Mouse (Mus musculus): ENCODE measurements around the gene Abhd5. TPM values are rescaled to one million over a fixed set of nuclear protein-coding genes. Genes with fewer than 3 reads are reported as not detected.
A peak's percentile ranks its signal among the peaks of the same experiment; 100 is the strongest.

Gene Abhd5
- polyA plus RNA-seq, 1 experiment from 2014 or later = 29.5 TPM

DNA sequence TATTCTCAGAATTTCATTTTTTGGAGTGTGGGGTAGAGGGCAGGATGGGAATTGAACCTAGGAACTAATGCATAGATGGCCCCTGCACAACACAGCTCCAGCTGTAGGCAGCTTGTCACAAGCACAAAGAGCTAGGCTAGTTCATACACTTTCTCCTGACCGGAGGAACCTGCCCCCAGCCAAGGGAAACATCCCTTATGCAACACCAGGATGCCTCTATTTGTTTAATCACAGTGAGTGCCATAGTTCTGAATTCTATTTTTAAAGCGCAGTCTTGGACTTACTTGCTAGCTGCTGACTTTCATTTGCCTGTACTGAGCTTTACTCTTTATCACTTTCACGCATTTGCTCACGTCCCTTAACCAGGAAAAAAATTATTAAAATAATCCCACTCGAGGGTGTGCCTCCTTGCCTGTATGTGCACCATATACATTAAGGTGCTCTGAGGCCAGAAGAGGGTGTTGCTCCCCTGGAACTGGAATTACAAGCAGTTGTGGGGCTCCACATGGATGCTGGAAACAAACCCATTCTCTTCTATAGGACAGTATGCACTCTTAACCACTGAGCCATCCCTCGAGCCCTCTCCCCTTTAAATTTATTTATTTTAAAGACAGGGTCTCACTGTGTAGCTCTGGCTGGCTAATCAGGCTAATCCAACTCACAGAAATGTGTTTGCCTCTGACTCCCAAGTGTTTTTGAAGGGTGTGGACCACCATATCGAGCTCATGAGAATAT, 845 bp upstream of the Abhd5 start:
- no peaks in the 10 kb centered on the region for H3K27me3 ChIP-seq
- no peaks in the 10 kb centered on the region for H3K36me3 ChIP-seq
- H3K4me3 ChIP-seq = peak overlapping the region; percentile 72
- 0 out of 2 replicates have a peak, but pooled peaks cover 3% of the 10 kb centered on the region for H3K4me1 ChIP-seq
- H3K9me3 ChIP-seq = no peaks in the 10 kb centered on the region
- ATAC-seq (ENCODE audit: low FRiP score, low read depth) = no peak
- peak overlapping the region; percentile 67 for H3K4me2 ChIP-seq (replicated peaks)
- 73% methylated on average over 7 of the region's 7 CpGs for WGBS
- H3K9ac ChIP-seq = no peak overlapping the region
- no peak overlapping the region for H3K27ac ChIP-seq

DNA sequence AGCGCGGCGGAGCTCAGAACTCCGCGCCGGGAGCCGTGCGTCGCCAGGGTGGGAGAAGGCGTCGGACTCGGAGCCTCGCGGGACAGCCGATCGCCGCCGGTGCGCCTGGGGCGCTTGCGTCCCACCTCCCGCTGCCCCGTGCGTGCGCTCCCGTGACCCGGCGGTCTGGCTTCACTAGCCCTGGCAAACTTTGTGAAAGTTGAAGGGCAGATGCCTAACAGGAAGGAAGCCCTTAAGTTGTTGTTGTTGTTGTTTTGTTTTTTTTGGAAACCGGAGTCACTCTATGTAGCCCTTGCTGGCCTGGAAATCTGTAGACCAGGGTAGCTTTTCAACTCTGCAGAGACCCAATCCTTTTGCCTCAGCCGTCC, 601 bp downstream of the Abhd5 start:
- ATAC-seq (ENCODE audit: low FRiP score, low read depth) = no peak; the same call in 1 of the 2 replicates
- 0 out of 2 replicates have a peak, but pooled peaks cover 3% of the 10 kb centered on the region for H3K4me1 ChIP-seq
- WGBS = under 1% methylated on average over 30 of the region's 30 CpGs
- H3K27me3 ChIP-seq = no peaks in the 10 kb centered on the region
- no peaks in the 10 kb centered on the region for H3K9me3 ChIP-seq
- H3K27ac ChIP-seq = peak overlapping the region; percentile 16
- H3K36me3 ChIP-seq = no peaks in the 10 kb centered on the region
- peak overlapping the region; percentile 72 for H3K4me3 ChIP-seq
- peak overlapping the region; percentile 88 for H3K9ac ChIP-seq
- peak overlapping the region; percentile 67 for H3K4me2 ChIP-seq (replicated peaks)

DNA sequence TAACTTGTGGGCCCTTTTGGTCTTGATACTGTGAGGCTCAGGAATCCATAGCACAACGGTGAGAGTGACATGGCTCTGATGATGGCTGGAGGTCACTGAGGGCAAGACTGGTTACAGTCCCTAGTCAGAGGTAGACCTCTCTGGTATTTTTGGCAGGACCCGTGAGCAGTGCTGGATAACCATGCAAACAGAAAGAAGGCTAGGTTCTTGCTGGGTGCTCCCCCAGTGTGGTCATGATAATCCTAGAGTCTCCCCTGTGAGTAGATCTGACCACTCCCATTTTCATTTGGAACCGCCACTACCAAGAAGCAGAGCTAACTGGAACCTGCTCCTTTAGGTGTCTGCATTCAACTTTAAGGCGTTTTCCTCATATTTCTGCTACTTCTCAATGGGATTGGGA, 1.5 kb downstream of the Abhd5 start:
- Histone ChIP-seq H3K9me3 (no peaks in the 10 kb centered on the region), H3K9ac (no peak overlapping the region), H3K4me1 (0 out of 2 replicates have a peak, but pooled peaks cover 3% of the 10 kb centered on the region), H3K4me3 (no peak overlapping the region), H3K27me3 (no peaks in the 10 kb centered on the region), H3K27ac (no peak overlapping the region), H3K4me2 (replicated peaks) (0 out of 2 replicates have a peak overlapping the region, but pooled peaks have one; percentile 12), H3K36me3 (no peaks in the 10 kb centered on the region)
- WGBS = 90% methylated on average over 4 of the region's 4 CpGs
- ATAC-seq (ENCODE audit: low FRiP score, low read depth) = no peak

DNA sequence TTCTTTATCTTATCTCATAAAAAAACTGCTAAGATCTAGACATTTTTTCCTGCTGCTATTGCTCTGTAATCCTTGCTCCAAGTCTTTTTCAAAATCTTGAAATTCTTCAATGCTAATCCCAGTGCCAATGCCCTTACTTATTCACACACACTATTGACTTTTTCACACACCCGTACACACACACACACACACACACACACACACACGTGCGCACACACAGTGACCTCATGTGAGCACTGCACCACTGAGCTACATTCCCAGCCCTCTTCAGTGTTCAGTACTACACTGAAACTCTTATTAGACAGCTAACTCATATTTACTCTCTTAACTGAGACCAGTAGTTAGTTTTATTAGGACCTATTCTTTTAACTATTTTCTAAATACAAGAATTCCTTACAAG, 2.8 kb downstream of the Abhd5 start:
- H3K4me3 ChIP-seq = no peak overlapping the region
- ATAC-seq (ENCODE audit: low FRiP score, low read depth) = no peak
- H3K9ac ChIP-seq = no peak overlapping the region
- no peaks in the 10 kb centered on the region for H3K27me3 ChIP-seq
- no peaks in the 10 kb centered on the region for H3K9me3 ChIP-seq
- no peak overlapping the region for H3K27ac ChIP-seq
- H3K36me3 ChIP-seq = no peaks in the 10 kb centered on the region
- 0 out of 2 replicates have a peak, but pooled peaks cover 3% of the 10 kb centered on the region for H3K4me1 ChIP-seq
- no peak overlapping the region for H3K4me2 ChIP-seq (replicated peaks)
- WGBS = 89% methylated on average over 3 of the region's 3 CpGs

DNA sequence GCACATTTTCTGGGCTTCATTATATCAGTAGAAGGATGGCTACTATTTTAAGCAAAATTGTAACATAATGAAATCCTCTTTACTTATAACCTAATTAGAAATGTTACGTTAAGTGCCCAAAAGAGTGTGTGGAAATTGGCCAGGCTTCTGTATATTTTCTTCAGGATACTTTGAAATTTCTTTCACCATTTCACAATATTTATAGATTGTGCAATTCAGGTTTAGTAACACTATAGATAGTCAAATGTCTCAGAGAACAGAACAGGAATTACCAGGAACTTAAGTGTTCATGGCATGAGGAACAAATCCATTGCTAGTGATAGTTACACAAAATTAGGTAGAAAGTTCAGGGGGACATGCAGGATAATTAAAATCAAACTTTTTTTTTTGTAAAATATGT, 5.7 kb downstream of the Abhd5 start:
- Histone ChIP-seq H3K4me1 (0 out of 2 replicates have a peak, but pooled peaks cover 3% of the 10 kb centered on the region), H3K4me2 (replicated peaks) (no peak overlapping the region), H3K9ac (no peak overlapping the region), H3K27ac (no peak overlapping the region), H3K27me3 (no peaks in the 10 kb centered on the region), H3K9me3 (no peaks in the 10 kb centered on the region; the same call in 1 of the 2 replicates), H3K4me3 (no peak overlapping the region), H3K36me3 (no peaks in the 10 kb centered on the region)
- ATAC-seq (ENCODE audit: low FRiP score, low read depth) = no peak
- 90% methylated on average over 1 of the region's 1 CpGs for WGBS

DNA sequence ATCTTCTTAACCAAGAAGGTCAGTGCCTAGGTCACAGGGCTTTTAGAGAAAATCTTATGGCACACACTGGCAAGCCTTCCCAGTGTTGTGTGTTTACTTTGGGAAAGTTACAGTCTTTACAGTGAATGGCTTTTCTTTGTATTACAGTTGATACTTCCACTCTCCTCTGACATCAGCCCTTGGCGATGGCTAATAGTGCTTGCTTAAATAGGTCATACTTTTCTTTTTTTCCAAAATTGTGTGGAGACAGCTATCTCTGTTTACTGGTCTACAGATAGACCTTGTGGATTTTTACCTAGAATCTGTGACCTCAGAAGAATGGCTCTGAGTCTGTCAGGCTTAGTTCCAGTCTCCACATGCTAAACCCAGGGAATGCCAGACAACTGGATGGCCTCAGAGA, 6.2 kb downstream of the Abhd5 start:
- Histone ChIP-seq H3K27me3 (no peaks in the 10 kb centered on the region), H3K4me1 (0 out of 2 replicates have a peak, but pooled peaks cover 3% of the 10 kb centered on the region), H3K27ac (no peak overlapping the region), H3K9me3 (no peaks in the 10 kb centered on the region; the same call in 1 of the 2 replicates), H3K36me3 (no peaks in the 10 kb centered on the region), H3K4me2 (replicated peaks) (no peak overlapping the region), H3K9ac (no peak overlapping the region), H3K4me3 (no peak overlapping the region)
- WGBS = 94% methylated on average over 1 of the region's 1 CpGs
- no peak for ATAC-seq (ENCODE audit: low FRiP score, low read depth)

DNA sequence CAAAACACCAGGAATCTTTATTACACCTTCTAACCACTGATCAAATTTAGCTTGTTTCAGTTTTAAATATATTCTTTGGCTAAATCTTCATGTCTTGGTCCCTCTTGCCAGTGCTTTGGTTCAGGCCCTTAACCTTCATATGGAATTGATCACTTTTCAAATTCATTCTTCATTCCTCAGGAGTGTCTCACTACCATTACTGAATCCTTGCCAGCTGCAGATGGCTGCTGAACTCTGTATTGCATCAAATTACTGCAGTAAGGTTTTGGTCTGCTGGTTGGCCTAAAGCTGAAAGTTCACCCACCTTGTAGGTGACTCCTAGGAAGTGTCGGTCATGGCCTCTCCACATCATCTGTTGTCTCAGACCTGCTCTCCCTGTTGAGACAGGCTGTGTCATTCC, 12.8 kb downstream of the Abhd5 start:
- no peak overlapping the region for H3K4me2 ChIP-seq (replicated peaks)
- ATAC-seq (ENCODE audit: low FRiP score, low read depth) = no peak
- no peak overlapping the region for H3K4me3 ChIP-seq
- no peaks in the 10 kb centered on the region; the same call in 1 of the 2 replicates for H3K9me3 ChIP-seq
- no peaks in the 10 kb centered on the region for H3K27me3 ChIP-seq
- H3K27ac ChIP-seq = no peak overlapping the region
- 0 out of 2 replicates have a peak, but pooled peaks cover 7% of the 10 kb centered on the region for H3K4me1 ChIP-seq
- H3K9ac ChIP-seq = no peak overlapping the region
- H3K36me3 ChIP-seq = 0 out of 2 replicates have a peak, but pooled peaks cover 5% of the 10 kb centered on the region
- 67% methylated on average over 1 of the region's 1 CpGs for WGBS

DNA sequence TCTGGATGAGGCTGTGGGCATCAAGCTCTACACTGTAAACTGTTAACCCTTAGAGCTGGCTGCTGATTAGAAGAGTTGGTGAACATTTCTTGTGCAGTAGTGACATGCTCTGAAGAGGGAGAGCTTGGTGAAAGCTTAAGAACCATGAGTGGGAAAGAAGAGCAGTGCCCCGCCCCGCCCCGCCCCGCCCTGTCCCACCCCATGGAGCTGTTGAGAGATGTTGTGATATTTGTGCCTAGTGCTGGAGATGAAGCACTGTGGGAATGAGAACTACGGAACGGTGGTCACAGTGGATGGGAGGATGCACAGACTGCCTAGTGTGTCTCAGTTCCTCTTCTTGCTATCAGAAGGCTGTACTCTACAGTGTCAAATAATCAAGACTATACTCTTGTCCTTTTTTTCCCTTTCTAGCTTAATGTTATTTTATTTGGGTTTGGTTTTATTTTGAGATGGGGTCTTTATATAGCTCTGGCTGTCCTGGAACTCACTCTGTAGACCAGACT, 18.9 kb downstream of the Abhd5 start:
- 90% methylated on average over 6 of the region's 6 CpGs for WGBS
- no peak overlapping the region for H3K4me3 ChIP-seq
- H3K9ac ChIP-seq = no peak overlapping the region
- peaks cover 7% of the 10 kb centered on the region; the same call in 1 of the 2 replicates for H3K4me1 ChIP-seq
- H3K27me3 ChIP-seq = no peaks in the 10 kb centered on the region
- H3K4me2 ChIP-seq (replicated peaks) = no peak overlapping the region
- H3K27ac ChIP-seq = no peak overlapping the region
- no peaks in the 10 kb centered on the region for H3K9me3 ChIP-seq
- 0 out of 2 replicates have a peak, but pooled peaks cover 5% of the 10 kb centered on the region for H3K36me3 ChIP-seq
- ATAC-seq (ENCODE audit: low FRiP score, low read depth) = no peak

DNA sequence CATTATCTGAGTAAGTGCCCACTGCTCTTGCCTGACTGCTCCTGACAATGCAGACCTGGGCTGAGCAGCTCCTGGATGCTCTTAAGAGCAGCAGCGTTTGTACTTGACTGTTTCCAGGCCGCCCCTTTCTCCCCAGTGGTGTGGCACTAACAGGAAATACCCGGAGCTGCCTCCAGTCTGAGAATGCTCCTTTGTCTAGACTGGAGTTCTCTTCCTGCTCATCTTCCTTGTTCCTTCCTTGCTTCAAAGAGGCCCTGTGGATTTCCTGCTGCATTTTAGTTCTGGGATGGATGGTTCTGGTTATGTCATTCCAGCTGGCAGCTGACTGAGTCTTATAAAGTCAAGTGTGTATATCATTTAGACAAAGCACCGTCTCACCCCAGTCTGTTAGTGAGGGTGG, 21.1 kb downstream of the Abhd5 start:
- whole genome bisulfite sequencing = 26% methylated on average over 4 of the region's 4 CpGs
- no peak overlapping the region for H3K9ac ChIP-seq
- H3K4me1 ChIP-seq = peaks cover 7% of the 10 kb centered on the region; the same call in 1 of the 2 replicates
- H3K27ac ChIP-seq = no peak overlapping the region
- no peaks in the 10 kb centered on the region for H3K27me3 ChIP-seq
- H3K4me3 ChIP-seq = no peak overlapping the region
- no peak overlapping the region for H3K4me2 ChIP-seq (replicated peaks)
- 0 out of 2 replicates have a peak, but pooled peaks cover 8% of the 10 kb centered on the region for H3K36me3 ChIP-seq
- ATAC-seq (ENCODE audit: low FRiP score, low read depth) = no peak
- no peaks in the 10 kb centered on the region for H3K9me3 ChIP-seq

DNA sequence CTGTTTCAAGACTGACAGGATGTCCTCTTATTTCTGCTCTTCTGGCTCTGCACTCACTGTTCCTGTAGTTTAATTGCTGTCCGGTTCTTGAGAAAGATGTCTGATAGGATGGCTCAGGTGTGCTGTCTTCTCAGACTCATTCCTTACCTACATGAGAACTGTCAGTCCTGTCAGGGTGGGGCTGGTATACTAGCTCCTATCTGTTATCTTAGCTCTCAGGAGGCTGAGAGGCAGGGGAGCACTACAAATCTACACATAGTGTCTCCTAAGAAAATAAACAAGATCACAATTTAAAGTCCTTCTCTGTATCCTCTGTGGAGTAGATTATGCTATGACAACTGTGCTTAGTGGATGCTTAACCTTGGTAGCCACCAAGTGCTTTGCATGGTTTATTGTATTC, 21.6 kb downstream of the Abhd5 start:
- Histone ChIP-seq H3K4me2 (replicated peaks) (no peak overlapping the region), H3K9me3 (no peaks in the 10 kb centered on the region), H3K27me3 (no peaks in the 10 kb centered on the region), H3K27ac (no peak overlapping the region), H3K9ac (no peak overlapping the region), H3K4me1 (peaks cover 7% of the 10 kb centered on the region; the same call in 1 of the 2 replicates), H3K36me3 (0 out of 2 replicates have a peak, but pooled peaks cover 5% of the 10 kb centered on the region), H3K4me3 (no peak overlapping the region)
- WGBS = 60% methylated on average over 1 of the region's 1 CpGs
- no peak for ATAC-seq (ENCODE audit: low FRiP score, low read depth)

DNA sequence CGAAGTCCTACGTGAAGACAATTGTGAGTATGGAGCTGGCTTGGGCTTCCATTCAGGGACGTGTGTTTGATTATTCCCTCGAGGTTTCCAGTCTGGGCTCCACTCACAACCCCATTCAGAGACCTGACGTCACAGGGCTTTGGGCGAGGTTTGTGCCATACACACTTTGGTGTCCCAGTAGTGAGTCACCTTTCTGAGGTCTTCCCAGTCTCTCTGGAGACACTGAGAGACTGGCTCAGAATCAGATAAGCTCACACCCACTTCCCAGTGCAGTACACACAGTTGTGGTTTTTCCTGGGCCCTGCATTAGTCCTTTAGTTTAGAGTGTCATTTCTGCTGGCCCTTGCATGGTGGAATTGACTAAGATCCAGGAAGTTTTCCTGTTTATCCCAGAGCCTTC, 27.6 kb downstream of the Abhd5 start:
- no peaks in the 10 kb centered on the region for H3K9me3 ChIP-seq
- H3K4me1 ChIP-seq = no peaks in the 10 kb centered on the region
- H3K4me3 ChIP-seq = no peak overlapping the region
- H3K27me3 ChIP-seq = no peaks in the 10 kb centered on the region
- peaks cover 29% of the 10 kb centered on the region for H3K36me3 ChIP-seq
- no peak overlapping the region for H3K27ac ChIP-seq
- H3K4me2 ChIP-seq (replicated peaks) = no peak overlapping the region
- WGBS = 84% methylated on average over 6 of the region's 6 CpGs
- H3K9ac ChIP-seq = no peak overlapping the region
- ATAC-seq (ENCODE audit: low FRiP score, low read depth) = no peak

DNA sequence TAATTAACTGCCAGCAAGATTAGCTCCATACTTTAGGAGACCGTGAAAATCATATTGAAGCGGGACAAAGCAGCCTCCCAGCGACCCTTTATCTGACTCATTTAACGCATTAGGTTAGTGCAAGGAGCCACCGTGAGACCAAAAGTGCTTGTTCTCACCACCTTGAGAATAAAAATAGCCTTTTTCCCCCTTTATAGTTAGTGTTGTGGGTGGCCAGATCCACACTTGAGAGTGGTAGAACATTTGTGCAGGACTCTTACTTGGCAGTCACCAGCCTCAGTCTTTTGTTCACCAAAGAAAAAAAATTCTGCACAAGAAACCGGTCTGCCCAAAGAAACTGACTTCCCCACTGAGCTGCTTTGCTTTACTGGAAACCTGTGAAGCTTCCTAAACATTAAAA, 29.6 kb downstream of the Abhd5 start:
- H3K4me3 ChIP-seq = no peak overlapping the region
- no peak for ATAC-seq (ENCODE audit: low FRiP score, low read depth)
- H3K4me2 ChIP-seq (replicated peaks) = no peak overlapping the region
- peaks cover 29% of the 10 kb centered on the region for H3K36me3 ChIP-seq
- no peaks in the 10 kb centered on the region for H3K9me3 ChIP-seq
- 84% methylated on average over 6 of the region's 6 CpGs for WGBS
- H3K4me1 ChIP-seq = no peaks in the 10 kb centered on the region
- H3K9ac ChIP-seq = no peak overlapping the region
- H3K27ac ChIP-seq = no peak overlapping the region
- no peaks in the 10 kb centered on the region for H3K27me3 ChIP-seq
